Comparison of ENCODE assay signal across 23 mouse cellular contexts in genomic region chr10:92605646-92606045, GRCm38 (mm10).
"Had no signal": no experiment of that assay in that cellular context is flagged by ENCODE, and none has a peak within 500 bp of the region (broad histone marks: within the 10 kb centered on the region; RNA-seq: fewer than 3 reads in every experiment).

No protein-coding gene starts in this region.

- H3K9me3 ChIP-seq: kidney, embryonic 15.5 days; limb, embryonic 13.5 days; liver, embryonic 13.5 days; neural tube, embryonic 13.5 days had no signal

- H3K27ac ChIP-seq: kidney, embryonic 15.5 days; left cerebral cortex, adult 2 months; limb, embryonic 13.5 days; liver, embryonic 13.5 days; macrophage; neural tube, embryonic 13.5 days; stomach, postnatal 0 days had no signal

- H3K27me3 ChIP-seq: kidney, embryonic 15.5 days; liver, embryonic 13.5 days; neural tube, embryonic 13.5 days had no signal

- ATAC-seq: midbrain, embryonic 16.5 days had no signal

- H3K4me2 ChIP-seq: kidney, embryonic 15.5 days; limb, embryonic 13.5 days; liver, embryonic 13.5 days; neural tube, embryonic 13.5 days had no signal

- H3K9ac ChIP-seq: kidney, embryonic 15.5 days; limb, embryonic 13.5 days; liver, embryonic 13.5 days; neural tube, embryonic 13.5 days had no signal

- H3K4me1 ChIP-seq: kidney, embryonic 15.5 days; liver, embryonic 13.5 days had no signal

- DNase-seq: kidney, adult 11 months; kidney, adult 8-10 months; kidney, postnatal 10 days; kidney, postnatal 36 days; layer of hippocampus, postnatal 36 days; liver; liver, embryonic 13.5 days; lung, adult 2 months; lung, postnatal 14 days; right cerebral cortex, adult 18-20 months; right cerebral cortex, postnatal 14 days; right cerebral cortex, postnatal 4 days; thymus, adult 2 months; thymus, postnatal 14 days; thymus, postnatal 4 days had no signal

- H3K4me3 ChIP-seq: kidney, embryonic 15.5 days; left cerebral cortex, adult 2 months; limb, embryonic 13.5 days; liver, embryonic 13.5 days; myocyte; neural tube, embryonic 13.5 days had no signal

- H3K36me3 ChIP-seq: kidney, embryonic 15.5 days; limb, embryonic 13.5 days; liver, embryonic 13.5 days; neural tube, embryonic 13.5 days had no signal
